Mouse (Mus musculus): ENCODE results near the gene Scrn3. TPM values are rescaled to one million over a fixed set of nuclear protein-coding genes. Genes with fewer than 3 reads are reported as not detected.
A peak's percentile ranks its signal among the peaks of the same experiment; 100 is the strongest.

Gene Scrn3
- total RNA-seq (2021) = 10 to 100 TPM; 26.1 to 33.9 TPM
- long read RNA-seq, experiment 1, transcript Scrn3-201 (8 exons, 3,309 nt) = major isoform, 7 of 12 reads
- long read RNA-seq, experiment 1, partial matches to known transcripts = 1 of 12 reads
- long read RNA-seq, experiment 1, other reads (novel, unspliced or antisense) = 4 of 12 reads
- long read RNA-seq, experiment 2, transcript Scrn3-201 (8 exons, 3,309 nt) = major isoform, 5 of 10 reads
- long read RNA-seq, experiment 2, partial matches to known transcripts = 4 of 10 reads
- long read RNA-seq, experiment 2, other reads (novel, unspliced or antisense) = 0 of 10 reads

DNA sequence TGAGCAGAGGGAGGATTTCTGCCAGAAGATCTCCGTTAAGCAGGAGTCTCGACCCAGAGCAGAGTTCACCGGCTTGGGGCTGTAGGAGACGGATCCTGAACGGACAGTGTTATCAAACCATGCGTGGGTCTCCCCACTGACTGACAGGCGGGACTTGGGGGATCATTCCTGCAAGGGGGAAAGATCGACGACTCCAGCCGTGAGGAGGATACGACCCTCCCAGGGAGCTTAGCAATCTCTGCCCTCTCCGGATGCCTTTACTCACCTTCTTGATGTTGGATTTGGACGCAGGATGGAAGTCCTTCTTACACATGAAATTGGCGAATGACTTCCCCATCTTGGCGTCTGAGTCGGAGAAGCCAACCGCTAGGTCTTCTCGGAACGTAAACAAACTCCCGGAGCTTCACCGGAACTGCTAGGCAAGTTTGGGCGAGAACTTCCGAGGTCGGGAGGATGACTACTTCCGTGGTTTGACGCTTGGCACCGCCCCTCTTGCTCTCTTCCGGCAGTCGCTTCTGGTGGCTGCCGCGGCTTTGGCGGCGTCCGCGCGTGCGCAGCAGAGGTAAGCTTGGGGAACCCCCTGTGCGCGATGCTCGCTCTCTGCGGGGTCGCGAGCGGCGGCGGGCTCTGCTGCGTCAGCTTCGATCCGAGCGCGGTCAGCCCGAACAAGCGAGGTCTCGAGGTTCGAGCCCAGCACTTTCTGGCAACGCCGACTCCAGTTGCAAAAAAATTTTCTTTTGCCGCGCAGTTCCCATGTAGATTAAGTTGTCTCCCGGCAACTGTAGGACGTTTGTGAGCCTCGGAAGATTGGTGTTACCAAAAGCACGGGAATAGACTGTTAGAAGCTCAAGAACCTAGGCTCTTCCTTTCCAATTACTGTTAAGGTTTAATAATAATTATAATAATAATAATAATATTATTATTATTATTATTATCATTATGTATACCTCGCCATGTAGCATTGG, at the start of gene Scrn3, which contains the start of gene Cir1:
TSS of gene Scrn3 (plus strand) at position 450 of the 965 bp plus-strand sequence.
TSS of gene Cir1 (minus strand) at position 550 of the 965 bp plus-strand sequence.
- peak; percentile 95 to 97 for DNase-seq

DNA sequence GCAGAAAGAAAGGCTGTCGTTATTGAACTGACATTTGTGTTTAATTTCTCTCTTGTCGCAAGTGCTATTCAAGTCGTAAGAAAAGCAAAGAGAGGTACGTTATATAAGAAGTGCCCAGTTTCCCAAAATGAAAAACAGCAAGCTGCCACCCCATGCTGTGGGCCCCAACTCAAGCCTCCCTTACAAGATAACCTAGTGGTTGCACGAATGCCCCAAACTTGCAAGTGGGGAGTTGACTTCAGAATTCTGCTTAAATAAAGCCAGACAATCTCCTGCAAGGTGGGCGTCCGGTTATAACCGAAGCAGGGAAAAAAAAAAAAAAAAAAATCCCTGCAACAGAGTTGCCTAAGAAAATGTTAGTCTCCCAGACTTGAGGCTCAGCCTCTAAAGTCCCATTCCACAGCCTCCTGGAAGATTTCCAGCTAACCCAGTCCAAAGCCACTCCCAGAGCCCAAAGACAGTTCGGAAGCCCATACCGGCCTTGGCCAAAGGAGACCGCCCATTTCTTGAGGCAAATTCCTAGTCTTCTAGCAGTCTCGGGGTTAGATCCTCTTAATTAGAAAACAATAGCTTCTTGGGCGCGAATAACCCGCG, 49.1 kb upstream of the Scrn3 start:
- peak in 1 of 2 experiments; percentile 42 for DNase-seq

DNA sequence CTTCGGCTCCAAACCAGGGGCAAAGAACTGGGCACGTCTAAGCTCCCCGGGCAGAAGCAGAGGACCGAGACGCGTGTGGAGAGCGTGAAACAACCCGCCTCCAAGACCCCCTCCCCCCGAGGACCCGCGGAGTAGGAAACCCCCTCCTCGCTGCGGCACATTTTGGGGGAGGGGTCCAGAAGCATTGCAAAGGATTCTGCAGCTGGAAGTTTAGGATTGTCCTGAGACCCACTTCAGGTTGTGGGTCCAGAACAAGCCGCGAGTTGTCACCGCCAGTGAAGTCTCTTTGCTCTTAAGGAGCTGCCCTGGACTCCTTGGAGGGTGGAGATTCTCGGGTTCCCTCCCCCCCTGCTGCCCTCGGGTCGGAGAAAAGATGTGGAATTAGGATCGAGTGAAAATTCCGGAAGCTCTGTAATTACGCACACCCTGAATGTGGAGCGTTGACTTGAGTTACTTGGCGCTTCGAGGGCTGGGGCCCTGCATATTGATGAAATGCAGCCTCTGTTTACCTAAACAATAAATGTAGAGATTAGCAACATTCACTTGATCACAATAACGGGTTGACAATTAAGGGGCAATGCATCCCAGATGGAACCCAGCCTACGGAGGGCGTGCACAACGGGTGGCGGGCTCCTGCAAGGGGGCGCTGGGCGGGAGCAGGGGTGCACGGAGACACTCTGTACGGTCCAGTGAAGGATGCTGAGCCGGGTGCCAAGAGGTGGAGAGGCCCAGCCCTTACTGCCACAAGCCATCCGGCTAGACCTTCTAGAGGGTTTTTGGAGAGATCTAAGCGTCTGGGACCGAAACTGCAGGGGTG, 48.4 kb upstream of the Scrn3 start:
- peak in 1 of 2 experiments; percentile 39 for DNase-seq

DNA sequence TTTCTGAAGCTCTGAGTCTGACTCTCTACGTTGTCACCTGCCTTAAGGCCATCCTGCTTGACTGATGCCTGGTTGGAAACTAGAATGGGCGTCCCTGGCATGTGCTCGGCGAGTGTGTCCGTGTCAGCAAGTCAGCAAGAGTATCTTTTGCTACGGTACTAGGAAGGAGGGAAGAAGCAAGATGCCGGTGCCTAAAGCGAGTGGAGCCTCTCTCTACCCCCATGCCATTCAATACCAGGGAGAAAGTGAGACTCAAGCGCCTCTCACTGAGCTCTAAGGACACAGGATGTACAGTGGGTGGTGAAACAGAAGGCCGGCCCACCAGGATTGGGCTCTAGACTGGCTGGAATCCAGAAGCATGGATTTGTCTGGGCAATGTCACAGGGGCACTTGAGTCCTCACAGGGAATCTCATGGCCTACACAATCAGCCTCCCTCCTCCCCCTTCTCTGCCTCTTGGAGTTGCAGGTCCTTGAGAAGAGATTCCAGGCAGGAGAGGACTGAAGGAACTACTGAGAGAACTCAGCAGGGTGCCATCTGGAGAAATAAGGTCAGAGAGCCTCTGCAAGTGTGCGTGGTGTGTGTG, 47.7 kb upstream of the Scrn3 start:
- DNase-seq = peak in 1 of 2 experiments; percentile 11

DNA sequence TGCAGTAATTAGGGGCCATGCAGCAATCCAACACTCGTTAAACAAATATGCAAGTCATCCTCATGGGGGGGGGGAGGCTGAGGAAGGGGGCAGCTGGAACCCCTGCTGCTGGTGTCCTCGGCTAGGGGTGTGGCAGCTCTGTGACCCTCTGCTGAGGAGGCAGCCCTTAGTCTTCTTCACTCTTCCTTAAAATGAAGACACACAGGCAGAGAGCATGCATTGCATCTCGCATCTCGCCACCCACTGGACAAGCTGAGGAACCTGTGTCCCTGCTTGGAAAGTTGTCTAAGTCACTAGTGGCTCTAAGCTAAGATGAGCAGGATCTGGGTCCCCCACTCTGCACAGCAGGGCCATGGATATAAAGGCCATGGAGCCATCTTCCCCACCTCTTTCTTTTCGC, 46.4 kb upstream of the Scrn3 start:
- DNase-seq = no peak

DNA sequence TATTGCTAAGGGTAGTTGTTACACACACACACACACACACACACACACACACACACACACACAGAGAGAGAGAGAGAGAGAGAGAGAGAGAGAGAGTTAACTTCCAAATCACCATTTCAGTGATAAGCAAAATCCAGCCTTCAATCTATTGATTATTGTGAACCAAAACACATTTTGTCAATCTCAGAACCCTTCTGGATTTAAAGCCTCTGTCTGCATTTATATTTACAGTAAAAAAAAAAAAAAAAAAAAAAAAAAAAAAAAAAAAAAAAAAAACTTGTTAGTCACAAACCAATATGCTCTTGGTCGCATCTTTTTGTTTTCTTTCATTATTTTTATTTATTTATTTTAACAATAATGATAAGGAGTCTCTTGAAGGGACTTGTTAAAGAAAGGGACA, 45.8 kb upstream of the Scrn3 start:
- DNase-seq = no peak

DNA sequence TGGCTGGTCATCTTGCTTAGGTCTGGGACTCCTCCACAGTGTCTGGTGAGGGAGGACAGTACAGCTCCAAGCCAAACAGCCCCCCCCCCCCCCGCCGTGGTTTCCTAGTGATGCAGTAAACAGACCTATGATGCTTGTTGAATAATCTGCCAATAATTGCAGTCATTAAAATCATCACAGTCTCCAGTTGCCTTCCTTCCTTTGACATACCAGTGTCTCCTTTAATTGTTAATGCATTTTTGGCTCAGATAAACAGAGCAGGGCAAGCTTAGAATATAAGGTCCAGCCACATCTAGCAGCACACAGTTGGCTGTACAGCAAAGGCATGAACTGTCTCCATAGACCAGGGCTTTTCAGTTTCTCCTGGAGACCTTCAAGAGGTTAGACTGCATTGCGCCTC, 45.2 kb upstream of the Scrn3 start:
- no peak for DNase-seq

DNA sequence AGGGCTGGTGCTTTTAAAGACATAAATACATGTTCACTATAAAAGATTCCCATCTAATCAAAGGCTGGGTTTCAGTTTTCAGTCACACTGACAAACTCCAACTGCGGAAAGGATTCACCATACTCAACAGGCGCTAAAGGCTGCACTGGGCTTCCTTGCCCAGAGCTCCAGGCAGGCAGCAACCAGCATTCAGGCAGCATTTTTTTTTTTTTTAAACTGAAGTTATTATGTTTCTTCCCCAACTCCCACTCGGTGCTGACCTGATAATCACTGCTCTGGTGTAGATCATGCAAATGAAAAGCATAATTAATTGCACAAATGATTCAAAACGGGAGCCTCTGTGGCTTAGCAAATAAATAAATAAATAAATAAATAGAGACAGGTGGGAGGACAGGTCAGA, 44.6 kb upstream of the Scrn3 start:
- no peak for DNase-seq

DNA sequence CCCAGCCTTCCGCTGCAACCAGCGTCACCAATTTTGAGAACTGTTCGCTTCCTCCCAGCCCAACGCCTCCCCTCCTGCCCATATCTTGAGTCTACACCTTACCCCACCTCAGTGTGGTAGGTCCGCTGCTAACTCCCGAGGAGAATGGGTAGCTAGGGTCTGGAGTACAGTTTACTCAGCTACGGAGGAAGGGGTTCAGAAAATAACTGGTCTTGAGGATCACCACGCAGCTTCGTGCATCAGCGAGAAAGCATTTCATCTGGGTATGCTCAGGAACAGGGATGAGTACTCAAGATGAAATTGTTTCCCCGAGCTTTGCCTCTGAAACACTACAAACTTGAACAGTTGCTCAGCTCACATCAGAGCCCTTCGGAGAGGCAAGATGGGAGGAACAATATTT, 44.1 kb upstream of the Scrn3 start:
- peak in 1 of 2 experiments; percentile 38 for DNase-seq

DNA sequence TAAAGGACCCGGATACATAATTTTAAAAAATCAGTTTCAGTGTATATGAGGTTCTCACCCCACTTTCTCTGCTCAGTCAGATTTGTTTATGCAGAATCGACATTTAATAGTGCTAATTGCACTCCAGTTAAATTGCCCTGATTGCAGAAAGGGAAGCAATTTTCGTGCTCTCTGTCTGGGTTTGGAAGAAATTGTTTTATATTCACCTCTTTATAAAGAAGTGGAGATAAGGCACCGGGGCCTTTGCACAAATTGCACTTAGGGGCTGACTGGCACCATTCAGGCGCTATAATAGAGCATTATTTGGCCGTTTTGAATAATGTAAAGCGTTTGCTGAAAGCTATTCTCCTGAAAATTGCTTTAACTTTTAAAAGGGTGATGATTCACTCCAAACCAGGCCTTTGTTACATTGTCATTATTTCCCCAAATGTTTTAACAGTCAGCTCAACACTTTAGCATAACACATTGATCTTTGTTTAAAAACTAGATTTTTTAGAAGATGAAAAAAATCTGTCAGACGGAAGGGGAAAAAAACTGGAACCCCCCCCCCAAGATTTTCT, 43.5 kb upstream of the Scrn3 start:
- DNase-seq = peak in 1 of 2 experiments; percentile 17

DNA sequence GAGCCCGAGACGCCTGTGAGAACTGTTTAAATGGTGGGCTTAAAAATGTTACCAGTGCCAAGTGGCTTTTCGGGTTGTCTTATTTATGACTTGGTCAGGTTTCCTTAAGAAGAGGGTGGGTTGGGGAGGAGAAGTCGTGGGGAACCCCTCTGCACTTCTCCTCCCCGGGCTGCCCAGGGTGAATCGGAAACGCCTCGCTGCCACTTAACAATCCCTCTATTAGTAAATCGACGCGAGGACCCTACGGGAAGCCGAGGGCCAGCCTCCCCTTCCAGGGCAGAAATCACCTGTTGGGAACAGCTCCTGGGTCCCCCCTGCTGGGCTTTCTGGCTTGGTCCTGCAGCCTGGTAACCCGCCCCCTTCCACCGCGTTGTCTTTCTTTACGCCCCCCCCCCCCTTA, 42.7 kb upstream of the Scrn3 start:
- DNase-seq = no peak

DNA sequence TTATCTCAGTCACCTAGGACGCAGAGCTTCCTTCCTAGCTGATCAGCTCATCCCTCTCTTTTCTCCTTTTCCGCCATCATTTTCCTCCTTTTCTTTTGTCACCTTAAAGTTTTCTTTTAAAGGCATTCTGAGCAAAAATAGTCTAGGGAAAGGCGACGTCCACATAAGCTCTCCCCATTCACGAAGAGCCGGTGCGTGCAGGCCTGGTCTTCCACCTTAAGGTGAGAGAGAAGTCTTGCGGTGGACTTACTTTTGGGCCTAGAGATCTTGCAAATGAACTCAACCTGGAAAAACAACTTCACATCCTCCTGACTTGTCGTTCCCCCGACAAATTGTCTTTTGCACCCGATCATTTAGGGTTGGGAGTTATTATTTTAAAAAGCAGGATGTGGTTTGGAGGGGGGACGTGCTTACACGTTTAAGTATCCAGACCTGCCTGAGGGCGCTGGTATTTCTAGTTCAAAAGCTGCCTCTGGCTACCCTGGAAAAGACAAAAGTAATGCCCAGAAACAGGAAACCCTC, 42.3 kb upstream of the Scrn3 start:
- no peak for DNase-seq

DNA sequence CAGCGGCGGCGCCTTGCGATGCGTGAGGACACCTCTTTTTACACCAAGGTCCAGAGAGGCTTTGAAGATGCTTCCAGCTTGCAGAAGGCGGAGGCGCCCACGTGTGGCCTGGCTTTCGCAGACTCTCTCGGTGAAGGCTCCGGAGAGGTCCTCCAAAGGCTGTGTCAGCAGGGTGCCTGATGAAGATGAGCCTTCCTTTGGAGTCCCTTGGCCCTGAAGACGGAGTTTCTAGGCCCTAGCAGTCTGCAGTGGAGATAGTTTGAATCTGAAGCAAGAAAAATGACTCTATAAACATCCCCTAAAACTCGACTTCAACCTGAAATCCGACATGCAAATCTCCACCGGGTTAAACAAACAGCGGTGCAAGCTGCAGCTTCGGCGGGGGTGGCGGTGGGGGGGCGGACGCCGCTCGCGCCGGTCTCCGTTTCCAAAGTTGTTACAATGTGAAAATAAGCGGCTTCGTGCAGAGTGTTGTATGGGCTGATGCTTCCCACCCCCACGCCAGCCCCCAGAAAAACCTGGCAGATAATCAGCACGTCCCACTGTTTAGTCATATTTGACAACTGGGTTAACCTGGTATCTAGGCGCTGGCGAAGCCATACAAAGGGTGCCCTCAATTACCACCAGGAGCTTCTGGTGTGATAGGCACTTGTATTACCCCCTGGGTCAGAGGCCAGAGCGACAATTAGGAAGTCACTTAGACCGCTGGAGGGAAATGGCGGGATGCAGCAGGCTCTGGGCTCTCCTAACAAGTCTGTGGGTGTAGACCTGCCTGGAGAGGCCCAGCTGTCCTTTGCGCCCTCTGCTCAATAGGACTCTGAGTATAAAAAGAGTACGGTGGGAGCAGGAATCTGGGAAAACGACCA, 41.6 kb upstream of the Scrn3 start:
- DNase-seq = peak in 1 of 2 experiments; percentile 59

DNA sequence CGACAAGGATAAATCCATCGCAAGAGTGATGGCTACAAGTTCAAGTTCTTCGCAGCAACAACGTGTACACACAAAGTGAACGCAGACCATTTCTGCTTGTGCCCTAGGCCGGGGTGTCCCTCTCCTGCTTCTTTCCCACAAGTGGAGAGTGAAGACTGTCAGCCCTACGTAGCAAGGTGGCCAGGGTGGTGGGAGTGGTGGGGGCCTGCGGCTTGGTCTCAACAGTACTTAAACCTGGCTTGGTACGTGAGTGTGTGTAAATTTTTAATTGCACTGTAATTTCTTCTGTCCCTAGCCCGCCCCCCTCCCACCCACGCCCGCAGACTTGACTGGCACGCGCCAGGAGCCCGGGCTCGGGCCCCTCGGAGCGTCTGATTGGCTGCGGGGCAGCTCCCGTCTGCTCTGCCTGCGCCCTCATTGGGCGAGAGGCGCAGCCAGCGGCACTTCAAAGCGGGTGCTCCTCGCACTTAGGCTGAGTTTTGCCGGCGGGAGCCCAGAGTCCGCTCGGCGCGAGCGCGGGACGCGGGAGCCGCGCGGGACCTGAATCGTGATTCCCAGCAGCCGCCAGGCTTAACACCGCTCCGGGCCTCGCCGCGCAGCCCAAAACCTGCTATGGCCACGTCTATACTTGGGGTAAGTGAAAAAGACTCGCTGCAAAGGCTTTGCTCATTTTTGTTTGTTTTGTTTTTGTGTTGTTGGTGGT, 40.8 kb upstream of the Scrn3 start, which contains the start of gene Sp9:
TSS of gene Sp9 (plus strand) at position 467 of the 703 bp plus-strand sequence.
- DNase-seq = peak in 1 of 2 experiments; percentile 60

DNA sequence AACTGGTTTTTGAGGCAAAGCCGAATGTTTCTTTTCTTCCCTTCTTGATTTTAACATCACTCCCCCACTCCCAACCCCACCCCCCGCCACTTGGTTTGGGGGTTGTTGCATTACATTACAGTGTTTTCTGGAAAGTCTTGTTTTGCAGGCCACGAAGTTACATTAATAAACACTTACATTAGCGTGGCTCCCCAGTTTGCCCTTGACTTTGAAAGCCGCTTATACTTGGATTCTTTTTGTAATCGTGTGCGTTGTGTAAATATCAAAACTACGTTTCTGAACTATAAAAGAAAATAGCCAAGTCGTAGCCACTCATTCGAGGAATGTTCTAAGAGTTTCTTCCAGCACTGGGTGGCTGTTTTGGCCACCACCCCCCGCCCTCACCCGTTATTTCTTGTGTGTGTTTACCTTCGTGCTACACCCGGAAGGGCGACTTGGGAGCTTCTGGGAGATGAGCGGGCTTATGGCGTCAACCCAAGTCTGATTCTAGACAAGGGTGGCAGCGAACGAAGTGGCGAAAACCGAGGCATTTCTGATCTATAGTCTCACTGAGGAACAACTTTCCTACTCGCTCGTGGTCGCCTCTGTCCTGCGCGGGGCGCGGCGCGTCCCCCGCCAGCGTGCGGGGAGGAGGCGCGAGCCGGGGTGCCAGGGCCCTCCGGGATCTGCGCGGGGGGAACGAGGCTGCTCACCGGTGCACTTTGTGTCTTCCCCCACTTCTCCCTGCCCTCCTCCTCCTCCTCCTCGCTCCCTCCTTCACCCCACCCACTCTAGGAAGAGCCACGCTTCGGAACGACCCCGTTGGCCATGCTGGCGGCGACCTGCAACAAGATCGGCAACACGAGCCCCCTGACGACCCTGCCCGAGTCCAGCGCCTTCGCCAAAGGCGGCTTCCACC, 39.8 kb upstream of the Scrn3 start:
- DNase-seq = peak in 1 of 2 experiments; percentile 67

DNA sequence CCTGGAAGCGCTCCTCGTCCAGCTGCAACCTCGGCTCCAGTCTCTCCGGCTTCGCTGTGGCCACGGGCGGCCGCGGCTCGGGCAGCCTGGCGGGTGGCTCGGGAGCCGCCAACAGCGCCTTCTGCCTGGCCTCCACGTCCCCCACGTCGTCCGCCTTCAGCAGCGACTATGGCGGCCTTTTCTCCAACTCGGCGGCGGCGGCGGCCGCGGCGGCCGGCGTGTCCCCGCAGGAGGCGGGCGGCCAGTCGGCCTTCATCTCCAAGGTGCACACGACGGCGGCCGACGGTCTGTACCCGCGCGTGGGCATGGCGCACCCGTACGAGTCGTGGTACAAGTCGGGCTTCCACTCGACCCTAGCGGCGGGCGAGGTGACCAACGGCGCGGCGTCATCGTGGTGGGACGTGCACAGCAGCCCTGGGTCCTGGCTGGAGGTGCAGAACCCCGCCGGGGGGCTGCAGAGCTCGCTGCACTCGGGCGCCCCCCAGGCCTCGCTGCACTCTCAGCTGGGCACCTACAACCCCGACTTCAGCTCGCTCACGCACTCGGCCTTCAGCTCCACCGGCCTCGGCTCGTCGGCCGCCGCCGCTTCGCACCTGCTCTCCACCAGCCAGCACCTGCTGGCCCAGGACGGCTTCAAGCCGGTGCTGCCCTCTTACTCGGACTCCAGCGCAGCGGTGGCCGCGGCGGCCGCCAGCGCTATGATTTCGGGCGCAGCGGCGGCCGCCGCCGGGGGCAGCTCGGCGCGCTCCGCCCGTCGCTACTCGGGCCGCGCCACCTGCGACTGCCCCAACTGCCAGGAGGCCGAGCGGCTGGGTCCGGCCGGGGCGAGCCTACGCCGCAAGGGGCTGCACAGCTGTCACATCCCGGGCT, 38.9 kb upstream of the Scrn3 start:
- DNase-seq = peak in 1 of 2 experiments; percentile 47

All from heart, adult 18-20 months (tissue).